Mouse (Mus musculus) left cerebral cortex, adult 11 months (tissue): Measurements from ENCODE around the gene Mup10.
"Not testable (repeated sequence)": the region's sequence is repeated elsewhere in the genome, so short reads cannot be mapped to it uniquely, and the experiment has no call there.

Source experiments
- DNase-seq: peaks from one replicate; pipeline ENCODE4 v3.0.0; 2022; ENCODE audit warnings: low spot score

The Mup10 gene

DNA sequence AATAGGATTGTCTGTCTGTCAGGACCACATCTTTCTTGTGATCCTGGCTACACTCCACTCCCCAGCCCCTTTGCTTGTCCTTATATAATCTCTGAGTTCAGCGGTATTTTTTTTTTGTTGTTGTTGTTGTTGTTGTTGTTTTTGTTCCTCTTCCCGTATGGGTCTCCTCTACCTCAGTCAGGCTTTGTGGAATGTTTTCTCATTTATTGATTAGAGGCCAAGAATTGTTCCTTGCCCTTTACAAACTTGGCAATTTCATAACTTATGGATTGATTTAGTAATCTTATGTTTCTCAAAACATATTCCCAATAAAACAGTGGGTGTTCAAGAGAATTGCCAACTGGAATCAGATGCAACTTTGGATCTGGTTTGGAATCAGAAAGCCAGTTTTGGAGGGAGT, at the start of gene Mup10:
Gene Mup10, minus strand, starts transcription at position 101 of the 400 bp plus-strand sequence.
- not testable (repeated sequence) for DNase-seq
